Mouse (Mus musculus) embryo, embryonic 9.5 days (tissue): ENCODE measurements around the gene 1700015F17Rik.

ENCODE experiments used
- DNase-seq: peaks from one replicate; pipeline ENCODE4 v3.0.0-alpha.2; 2017; ENCODE audit errors: extremely low spot score

The 1700015F17Rik gene

DNA sequence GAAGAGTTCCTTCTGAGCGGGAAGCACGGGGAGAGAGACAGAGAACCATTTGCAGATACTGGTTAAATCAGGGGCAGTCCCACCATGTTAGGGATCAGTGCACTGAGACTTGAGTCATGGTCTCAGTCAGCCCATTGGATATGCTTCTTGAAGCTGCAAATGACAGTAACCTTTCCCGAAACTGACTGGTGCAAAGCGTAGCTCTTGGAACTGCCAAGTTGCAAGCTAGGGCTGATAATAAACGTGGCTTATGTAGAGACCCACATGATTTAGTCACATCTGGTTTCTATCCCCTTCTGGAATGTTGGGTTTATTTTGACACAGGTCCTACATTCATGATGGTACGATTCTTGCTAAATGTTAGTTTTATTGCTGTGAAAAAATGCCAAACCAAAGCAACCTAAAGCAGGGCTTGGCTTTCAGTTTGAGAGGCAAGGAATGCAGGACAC is 55.2 kb downstream of the 1700015F17Rik start:
- no peak for DNase-seq

DNA sequence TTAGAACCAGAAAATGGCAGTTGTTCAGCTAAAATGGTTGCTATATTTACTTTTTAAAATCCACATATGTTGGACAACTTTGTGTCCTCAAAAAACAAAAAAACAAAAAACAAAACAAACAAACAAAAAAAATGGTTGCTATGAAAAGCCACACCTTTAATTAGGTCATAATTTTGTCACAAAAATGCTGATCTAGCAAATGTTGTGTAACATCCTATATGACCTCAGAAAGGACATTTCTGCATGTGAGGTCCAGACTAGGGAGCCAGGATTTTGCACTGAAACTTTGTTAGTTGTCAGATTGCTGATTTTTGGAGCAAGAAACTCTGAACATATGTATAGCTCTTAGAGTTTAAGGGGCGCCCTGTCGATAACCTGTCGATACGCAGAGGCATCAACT is 55.9 kb downstream of the 1700015F17Rik start:
- no peak for DNase-seq

DNA sequence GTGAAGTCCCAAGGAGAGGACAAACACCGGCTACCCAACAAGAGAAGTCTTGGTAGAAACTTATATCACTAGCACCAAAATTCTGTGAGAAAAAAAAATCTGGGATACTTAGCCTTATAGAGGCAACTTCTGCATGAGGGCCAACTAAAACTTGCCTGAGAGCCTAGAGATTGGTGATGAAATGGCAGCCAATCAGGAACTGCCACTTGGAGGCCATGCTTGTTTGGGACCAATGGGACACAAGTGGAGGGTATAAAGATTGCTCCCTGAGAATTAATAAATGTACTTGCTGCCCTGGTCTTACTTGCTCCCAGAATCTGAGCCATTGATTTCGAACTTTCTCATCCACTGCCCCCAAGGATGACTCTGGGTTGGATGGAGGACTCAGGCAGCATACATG is 57.5 kb downstream of the 1700015F17Rik start:
- DNase-seq = no peak

DNA sequence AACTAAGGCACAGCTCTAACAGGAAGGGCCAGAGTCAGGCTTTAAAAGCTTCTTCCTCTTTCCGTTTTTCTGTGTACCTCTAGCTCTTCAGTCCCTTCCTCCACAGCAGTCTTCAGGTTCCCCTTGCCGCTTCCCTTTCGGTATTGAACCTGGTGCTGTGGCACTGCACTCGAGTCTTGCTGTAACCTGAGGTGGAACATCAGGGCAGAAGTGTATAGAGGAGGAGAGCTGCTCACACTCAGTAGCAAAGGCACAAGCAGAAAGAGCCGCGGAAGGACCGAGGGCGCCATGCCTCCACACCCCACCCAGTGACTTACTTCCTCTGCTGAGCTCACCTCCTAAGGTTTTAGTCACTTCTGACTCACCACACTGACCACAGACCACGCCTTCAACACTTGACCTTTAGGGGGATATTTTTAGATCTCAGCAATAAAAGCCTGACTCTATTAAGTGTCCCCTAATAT is 58.9 kb downstream of the 1700015F17Rik start, which contains the start of gene Cdk14:
Gene Cdk14, minus strand, starts transcription at position 321 of the 464 bp plus-strand sequence.
- no peak for DNase-seq

DNA sequence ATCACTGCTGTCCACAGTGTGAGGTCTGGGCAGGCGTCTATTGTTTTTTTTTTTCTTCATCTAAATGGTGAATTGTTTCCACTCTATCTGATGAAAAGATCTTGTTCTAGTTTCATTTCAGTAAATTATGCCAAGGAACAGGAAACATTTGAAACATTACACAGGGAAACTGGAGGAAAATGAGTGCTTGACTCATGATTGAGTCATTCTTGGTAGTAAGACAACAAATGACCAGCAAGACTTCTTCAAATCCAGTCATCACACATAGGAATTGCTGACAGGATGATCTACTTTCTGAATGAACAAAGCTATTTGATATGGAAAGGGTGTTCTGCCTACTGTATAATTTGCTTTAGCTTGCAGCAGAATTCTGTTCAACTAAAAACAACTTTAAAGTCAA is 59.7 kb downstream of the 1700015F17Rik start:
- DNase-seq = no peak

DNA sequence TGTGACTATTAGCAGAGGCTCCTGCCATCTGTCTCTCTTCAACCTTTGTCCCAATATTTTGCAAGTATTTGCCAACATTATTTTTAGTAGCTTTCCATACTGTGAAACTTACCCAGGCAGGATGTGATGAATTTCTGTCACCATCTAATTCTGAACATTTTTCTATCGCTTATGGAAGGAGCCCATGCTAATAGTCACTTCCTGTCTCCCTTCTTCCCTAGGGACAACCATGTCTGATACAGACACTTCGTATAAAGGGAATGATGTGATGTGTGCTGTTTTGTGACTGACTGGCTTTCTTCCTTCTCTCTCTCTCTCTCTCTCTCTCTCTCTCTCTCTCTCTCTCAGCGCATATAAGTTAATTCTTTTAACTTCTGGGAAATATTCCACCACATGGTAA is 64.1 kb downstream of the 1700015F17Rik start:
- DNase-seq = no peak

DNA sequence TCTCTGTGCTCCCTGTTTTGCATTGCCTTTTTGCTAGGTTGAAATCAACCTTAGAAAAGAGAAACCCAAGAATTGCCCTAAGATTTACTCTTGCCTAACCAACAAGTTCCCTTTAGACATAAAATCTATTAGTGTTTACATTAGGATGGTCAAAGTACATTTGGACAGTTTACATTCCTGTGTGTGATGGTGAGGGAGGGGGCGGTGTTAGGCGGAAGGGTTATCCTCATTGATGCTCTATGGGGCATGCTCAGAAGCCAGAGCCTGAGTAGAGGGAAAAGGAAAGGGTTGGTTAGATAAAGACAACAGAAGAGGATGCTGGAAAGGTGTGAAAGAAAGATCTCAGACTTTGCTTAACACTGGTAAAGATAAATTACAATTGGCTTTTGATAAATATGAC is 67.1 kb downstream of the 1700015F17Rik start:
- DNase-seq = no peak

DNA sequence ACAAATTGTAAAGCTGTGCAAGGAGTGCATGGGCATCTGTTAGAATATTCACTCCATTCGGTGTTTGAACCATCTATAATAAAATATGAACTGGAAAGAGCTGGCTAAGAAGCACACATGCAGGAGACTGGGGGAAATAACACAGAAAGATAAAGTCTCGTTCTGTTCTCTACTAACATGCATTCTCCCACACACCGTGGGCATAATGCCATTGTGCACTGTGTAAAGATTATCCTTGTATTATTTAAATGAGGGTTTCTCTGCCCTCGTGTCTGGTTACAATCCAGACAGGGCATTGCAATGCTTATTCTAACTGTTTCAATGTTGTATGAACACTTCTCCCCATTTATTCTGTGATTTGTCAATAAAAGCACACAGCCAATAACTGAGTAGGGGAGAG is 77.0 kb downstream of the 1700015F17Rik start:
- no peak for DNase-seq

DNA sequence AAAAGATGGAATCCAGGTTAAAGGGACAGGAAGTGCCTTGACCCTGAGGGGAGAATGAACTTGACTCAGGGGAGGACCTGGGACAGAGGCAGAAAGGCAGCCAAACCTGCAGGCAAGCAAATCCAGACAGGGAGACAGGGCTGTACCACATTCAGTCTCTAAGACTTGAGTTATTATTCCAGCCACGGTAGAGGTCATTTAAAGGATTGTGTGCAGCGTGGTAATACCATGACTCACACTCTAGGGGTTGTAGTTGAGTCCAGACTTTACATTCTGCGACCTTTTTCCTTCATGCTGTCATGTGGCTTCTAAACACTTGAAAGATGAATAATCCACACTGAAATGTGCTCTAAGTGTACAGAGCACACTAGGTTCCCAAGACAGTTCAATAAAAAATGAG is 86.2 kb downstream of the 1700015F17Rik start:
- no peak for DNase-seq
